Mouse (Mus musculus) embryonic facial prominence, embryonic 15.5 days (tissue): ENCODE measurements around the gene Zfp639. TPM values are rescaled to one million over a fixed set of nuclear protein-coding genes. Genes with fewer than 3 reads are reported as not detected.
A peak's percentile ranks its signal among the peaks of the same experiment; 100 is the strongest.

Experiments
- ATAC-seq: fragments of 200-750 bp; cut with Nextera tagmentation; 2 replicates; pipeline ENCODE4 v1.8.0; 2017; ENCODE audit warnings: low read depth, moderate TSS enrichment; ENCODE audit not compliant: insufficient number of reproducible peaks, low FRiP score, low TSS enrichment
- H3K27ac ChIP-seq: fragments of 300-500 bp; sonication (generic); replicated peaks from 2 replicates; pipeline ENCODE4 v1.5.1; 2015; ENCODE audit warnings: mild to moderate bottlenecking, inconsistent platforms
- H3K27me3 ChIP-seq: fragments of 300-500 bp; sonication (generic); 2 replicates; pipeline ENCODE4 v1.6.1; 2015; ENCODE audit warnings: inconsistent platforms
- H3K36me3 ChIP-seq: fragments of 300-500 bp; sonication (generic); 2 replicates; pipeline ENCODE4 v1.6.1; 2015; ENCODE audit warnings: mild to moderate bottlenecking, inconsistent platforms
- H3K4me1 ChIP-seq: fragments of 300-500 bp; sonication (generic); 2 replicates; pipeline ENCODE4 v1.6.1; 2015; ENCODE audit warnings: inconsistent platforms
- H3K4me2 ChIP-seq: fragments of 300-500 bp; sonication (generic); replicated peaks from 2 replicates; pipeline ENCODE4 v1.6.1; 2015; ENCODE audit warnings: mild to moderate bottlenecking, inconsistent platforms
- H3K4me3 ChIP-seq: fragments of 300-500 bp; sonication (generic); replicated peaks from 2 replicates; pipeline ENCODE4 v1.5.1; 2015; ENCODE audit warnings: mild to moderate bottlenecking, inconsistent platforms
- H3K9ac ChIP-seq: fragments of 300-500 bp; sonication (generic); 2 replicates; pipeline ENCODE4 v1.6.1; 2015; ENCODE audit warnings: inconsistent platforms
- H3K9me3 ChIP-seq: fragments of 300-500 bp; sonication (generic); replicated peaks from 2 replicates; pipeline ENCODE4 v1.6.1; 2016; ENCODE audit warnings: inconsistent platforms
- WGBS: fragments of 180-500 bp; shearing (Covaris S2); methylation state at CpG from one replicate; pipeline ENCODE4 v1.1.7; 2015; 5-methylcytosine and 5-hydroxymethylcytosine counted together
- polyA plus RNA-seq: library from polyadenylated mRNA; unstranded; fragments of >200 nt; fragmentation: Nextera tagmentation; extraction: Ambion mirVana; gene quantifications from 2 replicates; pipeline ENCODE4 v1.2.1, GENCODE M21; 2015

Gene Zfp639
- polyA plus RNA-seq, 1 experiment from 2014 or later: 43.2 TPM

DNA sequence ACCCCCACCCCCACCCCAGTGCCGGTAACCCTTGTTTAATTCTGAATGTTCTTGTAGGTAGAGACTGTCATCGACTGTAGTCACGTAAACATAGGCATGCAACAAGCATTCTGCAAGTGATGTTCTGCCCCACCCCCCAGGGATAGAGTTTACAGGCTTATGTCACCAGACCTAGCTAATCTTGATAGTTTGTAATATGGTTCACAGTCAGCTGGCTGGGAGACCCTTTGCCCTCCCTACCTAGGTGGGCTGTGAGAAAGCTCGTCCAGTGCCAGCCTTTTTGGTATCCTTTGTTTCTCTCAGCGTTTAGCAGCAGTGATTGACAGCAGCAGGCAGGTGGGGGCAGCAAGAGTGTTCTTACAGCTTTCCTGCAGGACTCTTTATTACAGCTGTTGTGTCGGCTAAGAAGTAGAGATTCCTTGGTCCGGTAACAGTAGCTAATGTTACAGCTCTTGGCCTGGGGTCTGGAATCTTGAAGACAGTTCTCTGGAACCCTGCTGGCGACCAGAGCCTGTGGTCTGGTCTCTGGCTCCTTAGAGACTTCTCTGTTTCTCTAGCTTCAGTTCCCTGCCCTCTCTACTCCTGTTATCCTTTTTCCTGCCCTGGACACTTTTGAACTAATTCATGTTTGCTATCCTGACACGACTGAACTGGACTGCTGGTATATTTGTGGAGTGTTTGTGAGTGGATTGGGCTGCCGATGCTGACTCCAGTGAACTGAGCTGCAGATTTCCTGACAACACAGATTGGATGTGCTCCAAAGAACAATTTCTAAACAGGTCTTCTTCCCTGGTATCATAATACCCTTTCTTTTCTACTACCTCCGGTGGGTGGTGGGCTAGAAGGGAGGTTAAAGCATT lies 3.5 kb upstream of the Zfp639 start:
- 49% methylated on average over 11 of the region's 11 CpGs for WGBS
- Histone ChIP-seq H3K9me3 (no peaks in the 10 kb centered on the region), H3K27ac (no peak overlapping the region), H3K4me3 (no peak overlapping the region), H3K4me1 (peaks cover 16% of the 10 kb centered on the region), H3K27me3 (no peaks in the 10 kb centered on the region), H3K36me3 (no peaks in the 10 kb centered on the region), H3K4me2 (no peak overlapping the region), H3K9ac (no peak overlapping the region)
- ATAC-seq: no peak

DNA sequence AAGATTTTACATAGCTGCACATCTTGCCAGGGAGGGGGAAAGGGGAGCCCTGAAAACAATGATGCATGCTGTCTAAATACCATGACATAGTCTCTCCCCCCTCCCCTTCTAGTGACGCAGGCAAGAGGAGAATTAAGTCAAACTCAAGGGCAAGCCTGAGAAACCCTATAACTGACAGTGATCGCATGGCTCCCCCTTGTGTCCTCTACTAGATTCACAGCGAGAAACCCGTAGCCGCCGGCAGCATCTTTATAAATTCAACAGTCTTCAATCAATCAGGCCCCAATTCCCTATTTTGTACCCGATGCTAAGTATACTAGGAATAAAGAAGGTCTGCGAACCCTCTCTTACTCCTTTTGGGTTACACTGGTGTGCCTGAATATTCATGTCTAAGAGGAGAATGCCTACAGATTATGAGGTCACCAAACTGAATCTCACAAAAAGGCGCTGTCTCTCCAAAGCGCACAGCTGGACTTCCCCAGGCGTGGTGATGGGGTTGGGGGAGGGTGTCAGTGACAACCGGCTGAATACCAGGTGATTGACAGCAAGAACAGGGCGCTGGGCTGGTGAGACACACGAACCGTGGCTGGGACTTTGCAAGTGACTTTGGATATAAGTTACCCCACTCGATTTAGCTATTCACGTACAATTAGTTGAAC lies 1.3 kb upstream of the Zfp639 start:
- Histone ChIP-seq H3K27me3 (no peaks in the 10 kb centered on the region), H3K27ac (no peak overlapping the region), H3K4me1 (peaks cover 21% of the 10 kb centered on the region), H3K36me3 (no peaks in the 10 kb centered on the region), H3K9ac (no peak overlapping the region), H3K9me3 (no peaks in the 10 kb centered on the region), H3K4me2 (peak overlapping the region; percentile 75), H3K4me3 (peak overlapping the region; percentile 22)
- under 1% methylated on average over 17 of the region's 17 CpGs for WGBS
- no peak for ATAC-seq

DNA sequence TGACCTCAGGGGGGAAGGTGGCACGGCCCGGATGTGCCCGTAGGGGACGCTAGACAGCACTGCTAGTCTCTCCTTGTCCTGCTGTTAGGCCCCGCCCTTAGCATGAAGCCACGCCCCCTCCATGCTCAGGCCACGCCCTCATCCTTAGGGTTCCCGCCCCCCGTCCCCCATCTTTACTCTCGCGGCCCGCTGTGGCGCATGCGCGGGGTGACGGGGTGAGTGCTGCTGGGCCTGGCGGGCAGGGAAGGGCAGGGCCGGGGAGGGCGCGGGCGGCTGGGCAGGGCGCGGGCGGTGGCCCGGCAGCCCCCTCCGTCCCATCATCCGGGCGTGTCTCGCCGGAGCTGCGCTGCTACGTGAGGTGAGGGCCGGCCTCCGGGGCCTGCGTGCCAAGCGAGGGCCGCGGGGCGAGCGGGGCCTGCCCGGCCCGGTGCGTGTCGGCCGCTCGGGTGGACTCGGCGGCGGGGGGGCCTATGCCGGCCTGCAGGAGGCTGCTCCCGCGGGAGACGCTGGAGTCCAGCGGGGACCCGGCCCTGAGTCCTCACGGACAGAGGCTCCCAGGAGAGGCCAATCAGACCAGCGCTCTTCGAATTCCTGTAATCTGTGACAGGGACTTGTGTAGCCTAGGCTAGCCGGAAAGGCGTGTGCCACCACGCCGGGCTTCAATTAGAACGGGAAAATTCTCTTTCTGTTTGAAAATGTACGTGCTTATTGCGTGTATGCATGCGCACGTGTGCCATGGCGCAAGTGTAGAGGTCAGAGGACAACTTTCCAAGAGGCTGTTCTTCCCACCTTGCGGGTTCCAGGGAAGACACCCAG lies 524 bp downstream of the Zfp639 start:
- ATAC-seq: peak; percentile 91
- Histone ChIP-seq H3K4me2 (peak overlapping the region; percentile 75), H3K36me3 (peaks cover 6% of the 10 kb centered on the region; the same call in 1 of the 2 replicates), H3K4me1 (peaks cover 21% of the 10 kb centered on the region), H3K27me3 (no peaks in the 10 kb centered on the region), H3K4me3 (peak overlapping the region; percentile 93), H3K27ac (peak overlapping the region; percentile 88), H3K9me3 (no peaks in the 10 kb centered on the region), H3K9ac (peak overlapping the region; percentile 86)
- under 1% methylated on average over 69 of the region's 69 CpGs for WGBS

DNA sequence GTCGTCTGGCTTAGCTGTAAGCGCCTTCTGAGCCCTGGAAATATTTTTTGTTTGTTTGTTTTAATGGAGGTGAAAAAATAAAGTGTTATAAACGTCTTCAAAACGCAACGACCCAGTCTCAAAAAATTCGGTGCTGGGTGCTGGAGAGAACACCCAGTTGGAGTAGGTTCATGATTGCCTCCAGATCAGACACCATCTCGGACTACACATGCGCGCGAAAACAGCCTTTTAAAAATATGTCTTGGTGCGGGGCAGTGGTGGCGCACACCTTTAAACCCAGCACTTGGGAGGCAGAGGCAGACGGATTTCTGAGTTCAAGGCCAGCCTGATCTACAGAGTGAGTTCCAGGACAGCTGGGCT lies 1.1 kb downstream of the Zfp639 start:
- H3K9ac ChIP-seq: peak overlapping the region; percentile 86
- H3K4me3 ChIP-seq: peak overlapping the region; percentile 93
- H3K4me2 ChIP-seq: peak overlapping the region; percentile 75
- peaks cover 21% of the 10 kb centered on the region for H3K4me1 ChIP-seq
- no peaks in the 10 kb centered on the region for H3K9me3 ChIP-seq
- no peaks in the 10 kb centered on the region for H3K27me3 ChIP-seq
- 2% methylated on average over 13 of the region's 13 CpGs for WGBS
- peak overlapping the region; percentile 88; the same call in 1 of the 2 replicates for H3K27ac ChIP-seq
- H3K36me3 ChIP-seq: peaks cover 12% of the 10 kb centered on the region; the same call in 1 of the 2 replicates
- no peak for ATAC-seq

DNA sequence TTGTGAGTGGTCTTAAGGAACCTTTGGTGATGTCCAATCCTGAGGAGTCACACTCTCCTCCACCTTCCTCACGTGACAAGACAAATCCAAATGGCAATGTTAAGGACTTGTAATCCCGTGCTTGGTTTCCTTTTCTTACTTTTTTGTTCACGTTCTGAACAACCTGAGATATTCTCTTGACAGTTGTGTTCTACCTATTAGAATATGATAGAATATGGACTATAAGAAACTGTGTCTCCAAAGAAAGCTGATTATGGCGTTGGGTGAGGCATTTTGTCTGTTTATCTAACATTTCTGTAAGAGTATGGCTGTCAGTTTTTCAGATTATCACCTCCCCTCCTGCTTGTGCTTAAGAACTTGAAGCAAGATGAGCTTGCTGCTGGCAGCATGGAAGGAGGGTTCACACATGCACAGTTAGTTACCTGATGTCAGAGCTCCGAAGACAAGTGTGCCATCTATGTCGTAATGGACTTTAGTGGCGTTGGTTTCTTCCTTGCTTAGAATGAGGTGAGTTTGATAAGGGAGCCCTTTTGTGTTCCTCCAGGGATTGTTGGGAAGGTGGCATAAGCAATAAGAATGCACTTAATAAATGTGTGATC lies 2.7 kb downstream of the Zfp639 start:
- Histone ChIP-seq H3K36me3 (peaks cover 26% of the 10 kb centered on the region), H3K4me2 (no peak overlapping the region), H3K4me1 (peaks cover 21% of the 10 kb centered on the region), H3K9ac (no peak overlapping the region), H3K27ac (no peak overlapping the region), H3K27me3 (no peaks in the 10 kb centered on the region), H3K4me3 (no peak overlapping the region), H3K9me3 (no peaks in the 10 kb centered on the region)
- WGBS: 89% methylated on average over 7 of the region's 7 CpGs
- no peak for ATAC-seq

DNA sequence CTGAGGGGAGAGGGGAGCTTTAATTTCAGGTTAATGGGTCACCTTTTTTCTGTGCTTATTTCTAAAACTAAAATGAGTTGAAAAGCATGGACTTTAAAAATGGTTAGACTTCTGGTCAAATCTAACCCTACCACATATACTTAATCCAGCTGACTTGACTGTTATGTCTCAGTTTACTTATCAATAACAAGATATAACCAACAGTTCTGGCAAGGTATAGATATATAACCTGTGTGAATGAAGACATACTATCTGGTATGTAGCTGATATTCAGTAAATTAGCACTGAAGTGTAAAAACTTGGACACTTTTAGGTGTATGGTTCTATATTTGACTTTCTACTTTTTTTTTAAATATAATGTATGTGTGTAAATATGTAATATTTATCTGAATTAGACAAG lies 3.5 kb downstream of the Zfp639 start:
- no peak overlapping the region for H3K4me3 ChIP-seq
- H3K27me3 ChIP-seq: no peaks in the 10 kb centered on the region
- ATAC-seq: no peak
- H3K4me1 ChIP-seq: peaks cover 20% of the 10 kb centered on the region
- peaks cover 31% of the 10 kb centered on the region for H3K36me3 ChIP-seq
- H3K27ac ChIP-seq: no peak overlapping the region
- H3K4me2 ChIP-seq: no peak overlapping the region
- no peak overlapping the region for H3K9ac ChIP-seq
- H3K9me3 ChIP-seq: no peaks in the 10 kb centered on the region

DNA sequence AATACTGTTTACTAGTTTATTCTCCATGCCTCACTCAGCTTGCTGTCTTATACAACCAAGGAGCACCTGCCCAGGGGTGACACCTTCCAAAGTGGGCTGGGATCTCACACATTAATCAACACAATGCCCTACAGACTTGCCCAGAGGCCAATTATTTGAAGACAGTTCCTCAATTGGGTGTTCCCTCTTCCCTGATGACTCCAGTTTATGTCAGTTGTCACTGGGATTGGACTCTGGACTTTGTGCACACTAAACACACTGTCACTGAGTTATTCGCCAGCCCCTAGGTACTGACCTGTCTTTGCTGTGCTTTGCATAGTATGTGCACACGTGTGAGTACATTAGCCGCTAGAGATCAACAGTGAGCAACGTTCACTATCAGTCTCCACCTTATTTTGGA lies 17.1 kb downstream of the Zfp639 start:
- H3K4me3 ChIP-seq: no peak overlapping the region

DNA sequence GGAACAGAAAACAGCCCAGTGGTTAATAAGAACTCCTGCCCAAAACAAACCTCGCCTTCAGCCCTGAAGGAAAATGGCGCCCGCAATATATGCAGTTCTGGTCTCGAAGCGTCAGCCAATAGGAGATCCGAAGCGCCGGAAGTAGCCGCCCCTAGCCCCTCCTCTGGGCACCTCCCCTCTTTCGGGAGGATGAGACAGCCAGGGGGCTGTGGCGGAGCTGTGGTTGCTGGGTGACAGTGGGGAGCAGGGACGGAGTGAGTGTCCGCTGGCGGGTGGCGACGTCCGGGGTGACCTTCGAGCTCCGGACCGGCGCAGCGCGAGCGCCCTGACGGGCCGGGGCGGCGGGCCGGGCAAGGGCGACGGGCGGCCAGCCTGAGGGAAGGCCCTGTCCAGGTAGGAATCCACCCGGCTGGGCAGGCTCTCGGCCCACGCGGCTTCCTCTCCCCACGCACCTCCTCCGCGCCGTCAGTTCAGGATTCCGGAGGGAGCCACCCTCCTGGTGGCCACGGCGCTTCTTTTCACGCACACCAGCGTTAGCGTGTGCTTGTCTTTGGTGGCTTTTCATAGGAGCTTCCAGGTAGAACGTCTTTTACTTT lies 19.3 kb downstream of the Zfp639 start, which contains the start of gene Mfn1:
Mfn1 (plus strand) TSS at position 163 of the 596 bp plus-strand sequence.
- 0 out of 2 replicates have a peak, but pooled peaks cover 3% of the 10 kb centered on the region for H3K4me1 ChIP-seq
- H3K4me2 ChIP-seq: peak within 1 kb of the TSS; percentile 57
- no peaks in the 10 kb centered on the region; the same call in 1 of the 2 replicates for H3K9me3 ChIP-seq
- peak within 1 kb of the TSS; percentile 78 for H3K9ac ChIP-seq
- peak within 1 kb of the TSS; percentile 71 for H3K27ac ChIP-seq
- under 1% methylated on average over 47 of the region's 47 CpGs for WGBS
- no peaks in the 10 kb centered on the region for H3K27me3 ChIP-seq
- H3K36me3 ChIP-seq: peaks cover 7% of the 10 kb centered on the region; the same call in 1 of the 2 replicates
- H3K4me3 ChIP-seq: peak within 1 kb of the TSS; percentile 84
- peak; percentile 98 for ATAC-seq

More for the DNA sequence above, 17.1 kb downstream of the Zfp639 start:
- no peaks in the 10 kb centered on the region for H3K27me3 ChIP-seq
- H3K4me1 ChIP-seq: 0 out of 2 replicates have a peak, but pooled peaks cover 3% of the 10 kb centered on the region
- no peak overlapping the region for H3K4me2 ChIP-seq
- H3K36me3 ChIP-seq: peaks cover 19% of the 10 kb centered on the region; the same call in 1 of the 2 replicates
- H3K9me3 ChIP-seq: no peaks in the 10 kb centered on the region; the same call in 1 of the 2 replicates
- no peak for ATAC-seq
- no peak overlapping the region for H3K27ac ChIP-seq
- H3K9ac ChIP-seq: no peak overlapping the region
- 92% methylated on average over 4 of the region's 4 CpGs for WGBS

DNA sequence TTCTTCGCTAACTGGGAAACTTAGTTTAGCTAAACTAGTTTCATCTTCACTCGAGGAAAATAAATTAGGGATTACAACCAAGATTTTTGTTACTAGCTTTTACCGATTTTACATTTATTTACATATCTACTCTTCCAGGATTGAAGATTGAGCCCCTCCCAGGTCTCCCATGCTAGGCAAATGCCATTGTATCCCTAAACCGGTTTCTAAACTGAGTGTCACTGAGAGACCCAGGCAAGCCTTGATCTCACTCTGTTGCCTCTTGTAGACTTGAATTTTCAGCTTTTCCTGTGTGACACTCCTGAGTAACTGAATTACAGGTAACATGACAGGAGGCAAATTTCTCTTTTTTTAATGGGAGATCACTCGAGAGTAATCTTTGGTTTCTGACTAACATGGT lies 20.0 kb downstream of the Zfp639 start:
- Histone ChIP-seq H3K4me2 (peak overlapping the region; percentile 57), H3K27ac (no peak overlapping the region), H3K36me3 (peaks cover 14% of the 10 kb centered on the region), H3K9ac (peak overlapping the region; percentile 78), H3K9me3 (no peaks in the 10 kb centered on the region; the same call in 1 of the 2 replicates), H3K4me1 (0 out of 2 replicates have a peak, but pooled peaks cover 3% of the 10 kb centered on the region), H3K4me3 (peak overlapping the region; percentile 84), H3K27me3 (no peaks in the 10 kb centered on the region)
- WGBS: 9% methylated on average over 5 of the region's 5 CpGs
- ATAC-seq: no peak

DNA sequence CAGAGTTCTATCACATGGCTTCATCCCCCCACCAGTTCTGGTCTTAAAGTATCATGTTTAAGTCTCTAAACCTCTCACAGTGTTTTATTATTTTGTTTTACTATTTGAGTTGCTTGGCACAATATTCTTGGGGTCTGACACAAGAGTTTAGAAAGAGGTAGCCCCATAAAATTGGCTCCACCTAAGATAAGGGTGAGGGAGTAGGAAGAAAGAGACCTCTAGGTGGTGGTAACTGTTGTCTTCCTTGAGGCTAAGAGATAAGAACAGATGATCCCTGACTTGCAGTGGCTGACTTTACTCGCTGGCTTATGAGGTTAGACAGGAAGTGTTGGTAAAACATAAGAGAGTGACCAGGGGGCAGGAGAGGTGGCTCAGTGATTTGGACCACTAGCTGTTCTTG lies 25.6 kb downstream of the Zfp639 start:
- Histone ChIP-seq H3K27ac (no peak overlapping the region), H3K27me3 (no peaks in the 10 kb centered on the region), H3K9ac (no peak overlapping the region), H3K4me3 (no peak overlapping the region), H3K4me1 (0 out of 2 replicates have a peak, but pooled peaks cover 3% of the 10 kb centered on the region), H3K36me3 (peaks cover 49% of the 10 kb centered on the region), H3K4me2 (no peak overlapping the region), H3K9me3 (no peaks in the 10 kb centered on the region)
- ATAC-seq: no peak
- WGBS: 61% methylated on average over 1 of the region's 1 CpGs
